Mouse (Mus musculus) MEL (cell line): ENCODE measurements around the gene Rps26. TPM values are rescaled to one million over a fixed set of nuclear protein-coding genes. Genes with fewer than 3 reads are reported as not detected.

Experiments used
- DNase-seq: peaks from one replicate; pipeline ENCODE4 v3.0.0; 2011; ENCODE audit warnings: low read depth, low spot score
- H3K27ac ChIP-seq: 2 replicates; pipeline ENCODE4 v1.5.1; 2012; ENCODE audit warnings: low read depth, mild to moderate bottlenecking, control low read depth, low read length, moderate library complexity; ENCODE audit not compliant: control insufficient read depth
- H3K27me3 ChIP-seq, 2 experiments: fragments of 150-350 bp in 1 of 2; sonication (generic) in 1 of 2; 2 replicates each; pipeline ENCODE4 v1.6.1; 2012; ENCODE audit warnings: low read length in 2 of 2, mild to moderate bottlenecking in 2 of 2, improper control_type of control experiment in 1 of 2, moderate library complexity in 1 of 2; ENCODE audit not compliant: insufficient read depth in 2 of 2, control insufficient read depth in 1 of 2
- H3K36me3 ChIP-seq, 2 experiments: 2 replicates each; pipeline ENCODE4 v1.6.1; 2012 to 2014; ENCODE audit warnings: low read length in 2 of 2, improper control_type of control experiment in 1 of 2, inconsistent platforms in 1 of 2, mild to moderate bottlenecking in 1 of 2; ENCODE audit not compliant: insufficient read depth in 2 of 2, control insufficient read depth in 1 of 2
- H3K4me1 ChIP-seq, 2 experiments: fragments of 150-350 bp in 1 of 2; sonication (generic) in 1 of 2; 2 replicates each; pipeline ENCODE4 v1.6.1; 2012; ENCODE audit warnings: low read length in 2 of 2, improper control_type of control experiment in 1 of 2, mild to moderate bottlenecking in 1 of 2; ENCODE audit not compliant: insufficient read depth in 2 of 2, control insufficient read depth in 1 of 2
- H3K4me3 ChIP-seq, 2 experiments: fragments of 150-350 bp in 1 of 2; sonication (generic) in 1 of 2; 2 replicates each; pipeline ENCODE4 v1.5.1; 2012; ENCODE audit warnings: low read depth in 2 of 2, low read length in 2 of 2, mild to moderate bottlenecking in 2 of 2, moderate library complexity in 2 of 2, control low read depth in 1 of 2, improper control_type of control experiment in 1 of 2; ENCODE audit not compliant: control insufficient read depth in 1 of 2, insufficient read depth in 1 of 2
- H3K79me2 ChIP-seq: 2 replicates; pipeline ENCODE4 v1.6.1; 2012; ENCODE audit warnings: mild to moderate bottlenecking, low read length, moderate library complexity; ENCODE audit not compliant: control insufficient read depth, poor library complexity, insufficient read depth
- H3K9ac ChIP-seq: 2 replicates; pipeline ENCODE4 v1.6.1; 2012; ENCODE audit warnings: low read depth, mild to moderate bottlenecking, control low read depth, low read length, moderate library complexity; ENCODE audit not compliant: control insufficient read depth, poor library complexity, severe bottlenecking
- H3K9me3 ChIP-seq: fragments of 150-350 bp; sonication (generic); replicated peaks from 2 replicates; pipeline ENCODE4 v1.6.1; 2012; ENCODE audit warnings: mild to moderate bottlenecking, low read length, improper control_type of control experiment, moderate library complexity; ENCODE audit not compliant: insufficient read depth
- BHLHE40 ChIP-seq: IDR thresholded peaks from 2 replicates; pipeline ENCODE4 v1.6.1; 2012; ENCODE audit warnings: low read depth, mild to moderate bottlenecking, inconsistent platforms, low read length, improper control_type of control experiment, borderline replicate concordance
- CHD2 ChIP-seq: IDR thresholded peaks from 2 replicates; pipeline ENCODE4 v1.6.1; 2011; ENCODE audit warnings: low read length, improper control_type of control experiment
- CTCF ChIP-seq, 3 experiments: IDR thresholded peaks in 2 of 3; conservative IDR thresholded peaks in 1 of 3; 2 replicates each; pipeline ENCODE4 v1.5.1; 2011 to 2012; ENCODE audit warnings: low read length in 3 of 3, low read depth in 2 of 3, mild to moderate bottlenecking in 2 of 3, improper control_type of control experiment in 1 of 3, inconsistent platforms in 1 of 3, mixed read lengths in 1 of 3, moderate library complexity in 1 of 3; ENCODE audit not compliant: control insufficient read depth in 1 of 3, insufficient read depth in 1 of 3, poor library complexity in 1 of 3, severe bottlenecking in 1 of 3
- E2F4 ChIP-seq: IDR thresholded peaks from 2 replicates; pipeline ENCODE4 v1.6.1; 2011; ENCODE audit warnings: low read depth, low read length, improper control_type of control experiment, borderline replicate concordance
- ELF1 ChIP-seq: IDR thresholded peaks from 2 replicates; pipeline ENCODE4 v1.6.1; 2014; ENCODE audit warnings: low read depth, mild to moderate bottlenecking, inconsistent platforms, low read length, improper control_type of control experiment, moderate library complexity
- EP300 ChIP-seq, 2 experiments: IDR thresholded peaks; 2 replicates each; pipeline ENCODE4 v1.6.1; 2011; ENCODE audit warnings: improper control_type of control experiment in 2 of 2, low read length in 2 of 2, low read depth in 1 of 2, mild to moderate bottlenecking in 1 of 2
- ETS1 ChIP-seq: IDR thresholded peaks from 2 replicates; pipeline ENCODE4 v1.6.1; 2012; ENCODE audit warnings: low read depth, mild to moderate bottlenecking, inconsistent platforms, low read length, improper control_type of control experiment, moderate library complexity
- GABPA ChIP-seq: IDR thresholded peaks from 2 replicates; pipeline ENCODE4 v1.6.1; 2012; ENCODE audit warnings: low read depth, mild to moderate bottlenecking, inconsistent platforms, low read length, improper control_type of control experiment, moderate library complexity
- GATA1 ChIP-seq: IDR thresholded peaks from 2 replicates; pipeline ENCODE4 v1.6.1; 2011; ENCODE audit warnings: low read depth, low read length, improper control_type of control experiment
- HCFC1 ChIP-seq: IDR thresholded peaks from 2 replicates; pipeline ENCODE4 v1.6.1; 2012; ENCODE audit warnings: low read depth, mild to moderate bottlenecking, inconsistent platforms, low read length, improper control_type of control experiment, moderate library complexity
- JUND ChIP-seq: IDR thresholded peaks from 2 replicates; pipeline ENCODE4 v1.6.1; 2011; ENCODE audit warnings: low read depth, mild to moderate bottlenecking, improper control_type of control experiment, low read length
- KAT2A ChIP-seq: conservative IDR thresholded peaks from 2 replicates; pipeline ENCODE4 v1.6.1; 2012; ENCODE audit warnings: low read depth, low read length, improper control_type of control experiment, inconsistent platforms
- MAZ ChIP-seq: IDR thresholded peaks from 2 replicates; pipeline ENCODE4 v1.6.1; 2012; ENCODE audit warnings: low read depth, mild to moderate bottlenecking, inconsistent platforms, low read length, improper control_type of control experiment
- MEF2A ChIP-seq: IDR thresholded peaks from 2 replicates; pipeline ENCODE4 v1.6.1; 2014; ENCODE audit warnings: low read depth, mild to moderate bottlenecking, inconsistent platforms, low read length, improper control_type of control experiment; ENCODE audit not compliant: poor library complexity, insufficient replicate concordance, severe bottlenecking; ENCODE audit errors: extremely low read depth
- MXI1 ChIP-seq: IDR thresholded peaks from 2 replicates; pipeline ENCODE4 v1.6.1; 2011; ENCODE audit warnings: mild to moderate bottlenecking, low read depth, low read length, improper control_type of control experiment
- MYB ChIP-seq: IDR thresholded peaks from 2 replicates; pipeline ENCODE4 v1.6.1; 2011; ENCODE audit warnings: mild to moderate bottlenecking, low read depth, low read length, improper control_type of control experiment
- MYC ChIP-seq: IDR thresholded peaks from 2 replicates; pipeline ENCODE4 v1.6.1; 2011; ENCODE audit warnings: low read depth, mild to moderate bottlenecking, low read length, improper control_type of control experiment, moderate library complexity
- NELFE ChIP-seq: IDR thresholded peaks from 2 replicates; pipeline ENCODE4 v1.6.1; 2011; ENCODE audit warnings: low read depth, low read length, improper control_type of control experiment
- NRF1 ChIP-seq: IDR thresholded peaks from 2 replicates; pipeline ENCODE4 v1.6.1; 2014; ENCODE audit warnings: low read depth, mild to moderate bottlenecking, inconsistent platforms, low read length, improper control_type of control experiment, moderate library complexity; ENCODE audit not compliant: poor library complexity, insufficient read depth, severe bottlenecking
- POLR2A ChIP-seq, 2 experiments: IDR thresholded peaks; 2 replicates each; pipeline ENCODE4 v1.6.1; 2011 to 2012; ENCODE audit warnings: low read length in 2 of 2, mild to moderate bottlenecking in 2 of 2, control low read depth in 1 of 2, improper control_type of control experiment in 1 of 2, low read depth in 1 of 2, moderate library complexity in 1 of 2; ENCODE audit not compliant: control insufficient read depth in 1 of 2, insufficient read depth in 1 of 2, poor library complexity in 1 of 2
- POLR2AphosphoS2 ChIP-seq: IDR thresholded peaks from 2 replicates; pipeline ENCODE4 v1.6.1; 2011; ENCODE audit warnings: low read length, improper control_type of control experiment
- RAD21 ChIP-seq: IDR thresholded peaks from 2 replicates; pipeline ENCODE4 v1.6.1; 2011; ENCODE audit warnings: mild to moderate bottlenecking, low read depth, low read length, improper control_type of control experiment
- RCOR1 ChIP-seq: IDR thresholded peaks from 2 replicates; pipeline ENCODE4 v1.6.1; 2012; ENCODE audit warnings: low read depth, mild to moderate bottlenecking, inconsistent platforms, low read length, improper control_type of control experiment
- TAL1 ChIP-seq: IDR thresholded peaks from 2 replicates; pipeline ENCODE4 v1.6.1; 2012; ENCODE audit warnings: mild to moderate bottlenecking, inconsistent platforms, low read length, moderate library complexity, mixed read lengths
- TBP ChIP-seq: IDR thresholded peaks from 2 replicates; pipeline ENCODE4 v1.8.0; 2011; ENCODE audit warnings: low read depth, low read length, improper control_type of control experiment
- TCF12 ChIP-seq: IDR thresholded peaks from 2 replicates; pipeline ENCODE4 v1.6.1; 2014; ENCODE audit warnings: low read depth, mild to moderate bottlenecking, inconsistent platforms, low read length, improper control_type of control experiment, moderate library complexity
- UBTF ChIP-seq: IDR thresholded peaks from 2 replicates; pipeline ENCODE4 v1.6.1; 2012; ENCODE audit warnings: low read depth, mild to moderate bottlenecking, inconsistent platforms, low read length, improper control_type of control experiment, moderate library complexity, borderline replicate concordance; ENCODE audit not compliant: insufficient read depth
- USF1 ChIP-seq: IDR thresholded peaks from 2 replicates; pipeline ENCODE4 v1.6.1; 2014; ENCODE audit warnings: low read depth, mild to moderate bottlenecking, inconsistent platforms, low read length, improper control_type of control experiment, moderate library complexity
- USF2 ChIP-seq, 2 experiments: IDR thresholded peaks; 2 replicates each; pipeline ENCODE4 v1.6.1; 2011 to 2012; ENCODE audit warnings: improper control_type of control experiment in 2 of 2, low read length in 2 of 2, borderline replicate concordance in 1 of 2, inconsistent platforms in 1 of 2, low read depth in 1 of 2, mild to moderate bottlenecking in 1 of 2; ENCODE audit not compliant: insufficient read depth in 1 of 2
- ZC3H11A ChIP-seq: IDR thresholded peaks from 2 replicates; pipeline ENCODE4 v1.6.1; 2012; ENCODE audit warnings: low read depth, mild to moderate bottlenecking, inconsistent platforms, low read length, improper control_type of control experiment
- ZKSCAN1 ChIP-seq: IDR thresholded peaks from 2 replicates; pipeline ENCODE4 v1.6.1; 2012; ENCODE audit warnings: low read depth, mild to moderate bottlenecking, inconsistent platforms, low read length, improper control_type of control experiment, moderate library complexity
- ZMIZ1 ChIP-seq: IDR thresholded peaks from 2 replicates; pipeline ENCODE4 v1.6.1; 2012; ENCODE audit warnings: low read depth, mild to moderate bottlenecking, inconsistent platforms, low read length, improper control_type of control experiment, moderate library complexity
- polyA plus RNA-seq, 2 experiments: library from polyadenylated mRNA; stranded (reverse) in 1 of 2; unstranded in 1 of 2; fragments of >175 nt in 1 of 2; fragments of >200 nt in 1 of 2; gene quantifications; 2 replicates each; pipeline versions ENCODE4 v1.2.1 to v1.2.4; 2012; ENCODE audit warnings: low replicate concordance in 2 of 2, low read depth in 1 of 2; ENCODE audit not compliant: insufficient read length in 2 of 2, insufficient read depth in 1 of 2, missing spikeins in 1 of 2
- total RNA-seq: library from RNA; depleted of rRNA; stranded (reverse); fragments of 300-350 nt; gene quantifications from 2 replicates; pipeline ENCODE4 v1.2.3, GENCODE M21; 2012; rRNA removed

Gene Rps26
- 2,338 and 2,523 TPM in 2 replicates for total RNA-seq
- 1,000 to 10,000 TPM in 1 of 2 experiments, not detected in 1; 2,530 TPM for polyA plus RNA-seq

DNA sequence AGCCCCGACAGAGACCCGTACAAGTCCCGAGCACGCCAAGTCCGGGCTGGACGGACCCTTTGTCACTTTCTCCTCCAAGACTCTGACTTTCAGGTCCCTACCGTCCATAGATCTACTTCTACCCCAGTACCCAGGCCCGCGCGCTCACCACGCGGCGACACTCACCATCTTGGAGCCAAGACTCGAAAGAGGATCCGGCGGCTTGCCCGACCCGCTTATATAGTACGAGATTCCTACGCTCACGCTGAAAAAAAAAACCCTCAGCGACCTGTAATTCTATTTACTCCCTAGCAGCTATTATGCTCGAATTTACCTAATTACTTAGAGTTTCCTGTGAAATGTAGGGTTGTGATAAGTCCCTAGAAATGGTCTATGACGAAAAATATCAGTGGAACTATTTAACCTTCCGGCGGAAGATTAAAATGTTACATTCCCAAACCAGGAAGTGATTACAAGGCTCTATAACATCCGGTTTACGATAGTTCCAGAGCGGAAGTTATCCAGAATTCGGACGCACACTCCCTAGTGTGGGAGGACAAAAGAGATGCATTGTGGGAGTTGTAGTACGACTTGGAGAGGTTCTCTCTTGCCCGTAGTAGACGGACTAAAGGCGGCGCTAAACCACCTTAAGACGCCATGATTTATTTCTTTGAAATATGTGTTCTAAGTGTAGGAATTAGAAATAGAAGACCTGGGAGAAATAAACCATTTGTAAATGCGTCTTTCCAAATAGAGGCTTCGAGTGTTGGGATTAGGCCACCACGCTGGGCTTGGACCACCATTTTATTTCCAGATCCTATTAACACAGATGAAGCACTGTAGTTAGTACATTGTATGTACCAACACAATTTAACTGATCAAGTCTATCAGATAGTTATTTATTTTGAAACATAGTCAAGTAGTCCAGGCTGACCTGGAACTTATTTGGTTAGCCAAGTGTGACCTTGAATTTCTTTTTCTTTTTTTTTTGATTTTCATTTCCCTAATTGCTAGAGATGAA lies at the start of gene Rps26:
Gene Rps26 (minus strand): TSS at position 437 of the 1,000 bp plus-strand sequence.
- Histone ChIP-seq H3K4me3 (peak within 1 kb of the TSS; percentile 58 to 95), H3K79me2 (peaks cover 14% of the 10 kb centered on the region), H3K4me1 (peaks cover 0 to 20% of the 10 kb centered on the region in 2 experiments; a peak in 2 of 4 replicates), H3K27ac (peak within 1 kb of the TSS; percentile 88), H3K9me3 (no peaks in the 10 kb centered on the region), H3K9ac (peak within 1 kb of the TSS; percentile 99), H3K27me3 (peaks cover 1 to 3% of the 10 kb centered on the region in 2 experiments; a peak in 3 of 4 replicates), H3K36me3 (peaks cover 7 to 20% of the 10 kb centered on the region in 2 experiments)
- DNase-seq = peak; percentile 99
- TF ChIP-seq POLR2AphosphoS2 (peak; percentile 96; the same call in 1 of the 2 replicates), NRF1 (peak; percentile 68), HCFC1 (peak; percentile 99), MXI1 (peak; percentile 79), ZMIZ1 (peak; percentile 93; the same call in 1 of the 2 replicates), MEF2A (0 out of 2 replicates have a peak, but pooled peaks have one; percentile 45), POLR2A (IDR thresholded peaks at IDR 0.05; ENCODE audit: control insufficient read depth in 1 of 2, insufficient read depth in 1 of 2, low read depth in 1 of 2, low read length in 2 of 2, poor library complexity in 1 of 2) (peak; percentile 96 to 98), RAD21 (peak; percentile 38), TCF12 (peak; percentile 80), BHLHE40 (no peak), USF2 (IDR thresholded peaks at IDR 0.05; ENCODE audit: borderline replicate concordance in 1 of 2, insufficient read depth in 1 of 2, low read depth in 1 of 2, low read length in 2 of 2) (no peak), EP300 (IDR thresholded peaks at IDR 0.05; ENCODE audit: low read depth in 1 of 2, low read length in 2 of 2) (peak in 1 of 2 experiments; percentile 18; a peak in 1 of 4 replicates), TAL1 (no peak), TBP (peak; percentile 99), UBTF (no peak), CHD2 (peak; percentile 79), RCOR1 (no peak), USF1 (peak; percentile 24; the same call in 1 of the 2 replicates), CTCF (IDR thresholded peaks at IDR 0.05 in 2 of 3, conservative IDR thresholded peaks at IDR 0.05 in 1 of 3; ENCODE audit: control insufficient read depth in 1 of 3, insufficient read depth in 1 of 3, low read depth in 2 of 3, low read length in 3 of 3, poor library complexity in 1 of 3, severe bottlenecking in 1 of 3) (peak in 2 of 3 experiments; percentile 6 to 59; a peak in 2 of 6 replicates), E2F4 (no peak; the same call in 1 of the 2 replicates), MYC (peak; percentile 98), MYB (no peak), MAZ (peak; percentile 19; the same call in 1 of the 2 replicates), GABPA (no peak), ZKSCAN1 (peak; percentile 70; the same call in 1 of the 2 replicates), NELFE (peak; percentile 99), ETS1 (peak; percentile 42; the same call in 1 of the 2 replicates), GATA1 (peak; percentile 68), JUND (0 out of 2 replicates have a peak, but pooled peaks have one; percentile 58), KAT2A (peak; percentile 99), ELF1 (peak; percentile 98), ZC3H11A (no peak)
